Mouse (Mus musculus): ENCODE measurements around the gene Utf1.

Utf1 gene

GRCm38 (mm10) chr7:139943674-139944281 lies at the start of gene Utf1:
TSS of gene Utf1 (plus strand) at chr7:139943789.
- peak; percentile 45 to 60 for DNase-seq

GRCm38 (mm10) chr7:139894655-139895557 lies 48.7 kb upstream of the Utf1 start, which contains the start of gene Kndc1:
TSS of gene Kndc1 (plus strand) at chr7:139894696.
- DNase-seq = peak; percentile 53 to 62

GRCm38 (mm10) chr7:139896271-139896670 lies 47.3 kb upstream of the Utf1 start:
- DNase-seq = no peak

GRCm38 (mm10) chr7:139896796-139897195 lies 46.8 kb upstream of the Utf1 start:
- DNase-seq = no peak

DNA sequence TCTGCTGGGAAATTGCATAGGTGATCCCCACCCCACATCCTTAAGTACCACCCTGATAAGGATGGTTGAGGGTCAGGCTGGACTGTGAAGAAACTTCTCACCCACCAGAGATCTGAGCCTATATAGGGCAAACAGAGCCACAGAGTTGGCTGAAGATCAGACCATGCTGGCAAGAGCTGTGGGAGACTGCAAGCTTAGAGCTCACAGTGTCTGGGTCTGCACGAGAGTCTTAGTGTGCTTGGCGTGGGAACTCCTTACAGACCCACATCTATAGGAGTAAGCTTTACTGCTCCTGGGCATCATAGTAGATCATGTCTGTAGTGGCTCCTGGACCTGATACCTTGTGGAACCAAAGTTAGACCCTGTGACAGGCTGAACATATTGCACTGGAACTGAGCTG lies 45.0 kb upstream of the Utf1 start:
- no peak for DNase-seq

GRCm38 (mm10) chr7:139899505-139899904 lies 44.1 kb upstream of the Utf1 start:
- DNase-seq = no peak

DNA sequence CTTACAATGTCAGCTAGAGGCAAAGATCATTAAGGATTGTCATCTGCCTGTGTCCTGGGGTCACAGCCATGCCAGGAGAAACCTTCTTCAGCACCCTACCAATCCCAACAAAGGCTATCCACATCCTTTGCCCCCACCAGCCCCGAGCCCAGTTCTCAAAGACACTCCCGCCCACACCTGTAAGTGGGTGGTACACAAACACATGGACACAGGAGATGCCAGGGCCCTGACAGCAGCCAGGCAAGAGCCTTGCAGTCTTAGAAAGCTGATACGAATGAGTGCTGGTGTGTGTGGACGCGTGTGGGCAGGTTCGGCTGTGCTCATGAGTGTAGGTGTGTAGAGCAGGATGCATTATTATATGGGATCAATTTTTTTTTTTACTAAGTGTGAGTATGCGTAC lies 43.1 kb upstream of the Utf1 start:
- DNase-seq = no peak

DNA sequence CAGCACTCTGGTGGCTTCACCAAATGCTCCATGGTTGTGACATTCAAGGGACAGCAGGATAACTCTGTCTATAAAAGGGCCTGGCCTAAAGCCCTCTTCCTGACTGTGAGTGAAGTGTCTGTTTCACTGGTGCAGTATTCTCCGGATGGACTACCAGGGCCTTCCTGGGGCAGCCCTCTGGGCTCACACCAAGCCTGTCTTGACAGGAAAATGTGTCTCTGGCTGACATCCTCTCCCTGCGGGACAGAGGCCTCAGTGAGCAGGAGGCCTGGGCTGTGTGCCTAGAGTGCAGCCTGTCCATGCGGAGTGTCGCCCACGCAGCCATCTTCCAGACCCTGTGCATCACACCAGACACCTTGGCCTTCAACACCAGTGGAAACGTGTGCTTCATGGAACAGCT lies 42.7 kb upstream of the Utf1 start:
- no peak for DNase-seq

GRCm38 (mm10) chr7:139901981-139902380 lies 41.6 kb upstream of the Utf1 start:
- no peak for DNase-seq

- no peak for DNase-seq
Measured at GRCm38 (mm10) chr7:139905261-139905660, 38.3 kb upstream of the Utf1 start.

GRCm38 (mm10) chr7:139905661-139906060 lies 37.9 kb upstream of the Utf1 start:
- peak; percentile 55 to 65 for DNase-seq

DNA sequence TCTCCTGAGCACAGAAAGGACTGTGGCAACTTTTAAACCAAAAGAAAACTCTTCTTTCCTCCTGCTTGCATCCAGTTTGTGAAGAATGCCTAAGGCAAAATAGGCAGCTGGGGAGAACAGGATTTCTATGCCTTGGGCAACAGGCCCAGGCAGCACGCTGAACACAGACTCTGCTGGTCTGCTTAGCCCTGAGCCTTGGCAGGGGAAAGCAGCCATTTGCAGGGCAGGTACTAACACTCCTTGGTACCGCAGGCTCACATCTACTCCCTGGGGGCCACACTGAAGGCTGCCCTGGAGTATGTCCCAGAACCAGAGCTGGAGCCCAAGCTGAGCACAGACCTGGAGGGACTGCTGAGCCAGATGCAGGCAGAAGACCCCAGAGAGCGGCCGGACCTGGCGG lies 35.4 kb upstream of the Utf1 start:
- DNase-seq = no peak

- no peak for DNase-seq
Measured at GRCm38 (mm10) chr7:139909469-139909868, 34.1 kb upstream of the Utf1 start.

GRCm38 (mm10) chr7:139910204-139910835 lies 33.3 kb upstream of the Utf1 start:
- peak in 1 of 2 experiments; percentile 8 for DNase-seq

DNA sequence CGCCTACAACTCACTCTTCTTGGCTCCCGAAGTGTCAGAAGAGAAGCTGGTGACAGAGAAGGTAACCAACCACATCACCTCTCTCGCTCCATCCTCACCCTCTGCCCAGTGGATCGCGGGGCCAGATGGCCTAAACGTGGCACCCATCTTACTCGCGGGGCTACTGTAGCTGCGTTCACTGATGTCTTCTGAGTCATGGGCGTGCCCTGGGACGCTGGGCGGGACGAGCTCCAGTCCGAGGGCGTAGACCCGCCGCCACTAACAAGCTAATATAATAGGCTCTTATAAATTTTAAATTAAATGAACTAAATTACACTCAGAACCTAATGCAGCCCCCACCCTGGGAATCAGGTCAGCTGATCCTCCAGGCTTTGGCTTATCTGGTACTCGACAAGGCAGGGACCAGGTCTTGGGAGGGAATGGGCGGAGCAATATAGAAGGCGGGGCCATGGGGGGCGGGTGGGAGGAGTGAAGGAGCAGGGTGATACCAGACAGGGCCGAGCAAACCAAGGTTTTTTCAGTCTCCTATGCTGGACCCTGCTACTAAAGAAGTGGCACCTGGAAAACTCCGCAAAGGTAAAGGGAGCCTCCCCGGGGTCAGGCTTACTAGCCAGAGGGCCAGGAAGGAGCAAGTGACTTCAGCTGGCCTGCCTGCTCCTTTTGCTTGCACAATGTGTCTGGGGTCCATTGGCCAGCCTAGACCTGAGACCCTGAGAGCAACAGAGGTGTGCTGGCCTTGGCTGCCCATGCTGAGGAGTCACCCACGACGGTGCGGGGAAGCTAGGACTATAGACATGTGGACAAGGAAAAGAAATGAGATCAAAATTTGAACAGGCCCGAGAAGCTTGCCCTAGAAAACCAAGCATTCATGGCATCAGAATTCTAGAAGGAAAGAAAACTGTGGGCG lies 29.2 kb upstream of the Utf1 start:
- peak; percentile 37 to 46 for DNase-seq

GRCm38 (mm10) chr7:139915646-139916257 lies 27.8 kb upstream of the Utf1 start:
- DNase-seq = no peak

DNA sequence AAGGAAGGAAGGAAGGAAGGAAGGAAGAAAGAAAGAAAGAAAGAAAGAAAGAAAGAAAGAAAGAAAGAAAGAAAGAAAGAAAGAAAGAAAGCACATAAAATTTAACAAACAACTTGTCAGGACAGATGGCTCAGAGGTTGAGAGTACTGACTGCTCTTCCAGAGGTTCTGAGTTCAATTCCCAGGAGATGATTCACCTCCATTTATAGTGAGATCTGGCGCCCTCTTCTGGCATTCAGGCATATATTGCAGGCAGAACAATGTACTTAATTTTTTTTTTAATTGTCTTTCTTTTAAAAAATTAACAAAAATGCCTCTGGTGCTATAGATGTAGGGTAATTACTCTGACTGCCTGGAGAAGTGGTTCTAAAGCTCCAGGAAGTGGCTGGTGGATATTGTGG lies 27.2 kb upstream of the Utf1 start:
- no peak for DNase-seq

GRCm38 (mm10) chr7:139918262-139918661 lies 25.3 kb upstream of the Utf1 start:
- DNase-seq = no peak

GRCm38 (mm10) chr7:139930732-139931131 lies 12.9 kb upstream of the Utf1 start:
- peak; percentile 74 to 82 for DNase-seq

DNA sequence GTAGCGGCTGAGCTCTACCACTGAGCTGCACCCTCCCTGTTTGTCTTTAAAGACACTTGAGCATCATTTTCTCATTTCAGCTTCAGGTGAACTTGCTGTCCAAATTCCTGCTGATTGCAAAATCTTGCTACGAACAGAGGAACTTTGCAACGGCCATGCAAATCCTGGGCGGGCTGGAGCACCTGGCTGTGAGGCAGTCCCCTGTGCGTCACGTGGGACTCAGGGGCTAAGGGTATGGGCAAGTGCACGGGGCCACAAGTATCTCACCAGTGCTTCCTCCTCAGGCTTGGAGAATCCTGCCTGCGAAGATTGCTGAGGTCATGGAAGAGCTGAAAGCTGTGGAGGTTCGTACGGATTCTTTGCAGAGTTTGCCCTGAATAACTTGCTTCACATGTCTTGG lies 6.9 kb upstream of the Utf1 start:
- no peak for DNase-seq

DNA sequence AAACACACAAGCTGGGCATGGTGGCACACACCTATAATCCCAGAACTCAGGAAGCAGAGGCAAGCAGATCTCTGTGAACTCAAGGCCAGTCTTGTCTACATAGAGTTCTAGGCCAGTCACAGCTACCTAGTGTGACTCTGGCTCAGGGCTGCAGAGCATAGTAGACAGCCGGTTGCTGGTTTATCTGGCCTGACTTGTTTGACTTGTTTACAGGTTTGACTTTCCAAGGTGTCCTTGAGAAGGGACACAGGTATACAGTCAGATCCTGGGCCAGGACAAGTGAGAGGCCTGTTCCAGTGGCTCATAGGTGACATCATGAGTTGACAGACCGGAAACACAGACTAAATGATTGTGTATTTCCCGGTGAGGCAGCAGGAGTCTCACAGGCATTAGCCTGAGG lies 6.5 kb upstream of the Utf1 start:
- DNase-seq = no peak

DNA sequence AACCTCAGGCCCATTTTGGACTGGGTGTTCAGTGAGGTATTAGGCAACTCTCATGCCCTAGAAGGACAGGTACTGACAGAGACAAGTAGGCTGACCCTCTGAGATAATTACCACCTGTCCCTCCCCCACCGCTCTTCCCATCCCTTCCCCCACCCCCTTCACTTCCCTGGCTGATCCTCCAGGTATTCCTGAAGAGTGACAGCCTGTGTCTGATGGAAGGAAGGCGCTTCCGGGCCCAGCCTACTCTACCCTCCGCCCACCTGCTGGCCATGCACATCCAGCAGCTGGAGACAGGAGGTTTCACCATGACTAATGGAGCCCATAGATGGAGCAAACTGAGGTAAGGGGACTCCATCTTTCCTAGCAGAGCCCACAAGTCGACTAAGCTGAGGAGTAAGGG lies 5.8 kb upstream of the Utf1 start:
- no peak for DNase-seq
